Mouse (Mus musculus) kidney, postnatal 0 days (tissue): ENCODE measurements around the gene Tiam1. TPM values are rescaled to one million over a fixed set of nuclear protein-coding genes. Genes with fewer than 3 reads are reported as not detected.
A peak's percentile ranks its signal among the peaks of the same experiment; 100 is the strongest.

Source experiments
- ATAC-seq: fragments of 200-750 bp; cut with Nextera tagmentation; replicated peaks from 2 replicates; pipeline ENCODE4 v1.8.0; 2017; ENCODE audit warnings: low read depth, moderate number of reproducible peaks, moderate TSS enrichment, moderate library complexity; ENCODE audit not compliant: low FRiP score
- DNase-seq: peaks from one replicate; pipeline ENCODE4 v3.0.0-alpha.2; 2016; ENCODE audit warnings: low spot score
- H3K27ac ChIP-seq: fragments of 300-500 bp; sonication (generic); 2 replicates; pipeline ENCODE4 v1.5.1; 2014; ENCODE audit warnings: mild to moderate bottlenecking
- H3K27me3 ChIP-seq: fragments of 300-500 bp; sonication (generic); 2 replicates; pipeline ENCODE4 v1.6.1; 2014; ENCODE audit warnings: low read length, mixed read lengths; ENCODE audit not compliant: insufficient read depth
- H3K36me3 ChIP-seq: fragments of 300-500 bp; sonication (generic); 2 replicates; pipeline ENCODE4 v1.6.1; 2014; ENCODE audit warnings: low read length, mixed read lengths; ENCODE audit not compliant: insufficient read depth
- H3K4me1 ChIP-seq: fragments of 300-500 bp; sonication (generic); replicated peaks from 2 replicates; pipeline ENCODE4 v1.6.1; 2014; ENCODE audit warnings: antibody characterized with exemption, low read length, mixed read lengths; ENCODE audit not compliant: insufficient read depth
- H3K4me2 ChIP-seq: fragments of 300-500 bp; sonication (generic); 2 replicates; pipeline ENCODE4 v1.6.1; 2014; ENCODE audit warnings: mild to moderate bottlenecking, low read length, moderate library complexity, mixed read lengths
- H3K4me3 ChIP-seq: fragments of 300-500 bp; sonication (generic); replicated peaks from 2 replicates; pipeline ENCODE4 v1.5.1; 2014; ENCODE audit warnings: low read depth, low read length
- H3K9ac ChIP-seq: fragments of 300-500 bp; sonication (generic); 2 replicates; pipeline ENCODE4 v1.6.1; 2014; ENCODE audit warnings: low read depth, low read length
- H3K9me3 ChIP-seq: fragments of 300-500 bp; sonication (generic); replicated peaks from 2 replicates; pipeline ENCODE4 v1.6.1; 2016; ENCODE audit warnings: low read length, inconsistent platforms, mixed read lengths
- CTCF ChIP-seq: IDR thresholded peaks from 2 replicates; pipeline ENCODE4 v1.5.1; 2016; ENCODE audit warnings: antibody characterized with exemption, low read depth, mild to moderate bottlenecking, moderate library complexity
- WGBS: fragments of 180-500 bp; shearing (Covaris S2); extraction: QIAGEN DNeasy Blood & Tissue Kit; methylation state at CpG from one replicate; pipeline ENCODE4 v1.1.7; 2014; 5-methylcytosine and 5-hydroxymethylcytosine counted together
- polyA plus RNA-seq: library from polyadenylated mRNA; unstranded; fragments of >200 nt; fragmentation: Nextera tagmentation; extraction: Ambion mirVana; gene quantifications from 2 replicates; pipeline ENCODE4 v1.2.1, GENCODE M21; 2015

Gene Tiam1
- polyA plus RNA-seq, 1 experiment from 2014 or later: 11.5 TPM

- no peak for ATAC-seq
- 51% methylated on average over 10 of the region's 10 CpGs for WGBS
- Histone ChIP-seq H3K4me1 (no peaks in the 10 kb centered on the region), H3K27ac (no peak overlapping the region), H3K4me2 (no peak overlapping the region), H3K27me3 (no peaks in the 10 kb centered on the region), H3K9ac (no peak overlapping the region), H3K36me3 (no peaks in the 10 kb centered on the region), H3K4me3 (no peak overlapping the region), H3K9me3 (no peaks in the 10 kb centered on the region)
- DNase-seq: peak; percentile 76
- TF ChIP-seq CTCF: peak; percentile 80
Observed at GRCm38 (mm10) chr16:89831172-89831571, 312.4 kb downstream of the Tiam1 start.

- H3K36me3 ChIP-seq: no peaks in the 10 kb centered on the region
- H3K27ac ChIP-seq: peak overlapping the region; percentile 13; the same call in 1 of the 2 replicates
- H3K4me1 ChIP-seq: no peaks in the 10 kb centered on the region
- no peak overlapping the region for H3K9ac ChIP-seq
- TF ChIP-seq CTCF: no peak
- H3K4me3 ChIP-seq: no peak overlapping the region
- H3K4me2 ChIP-seq: no peak overlapping the region
- DNase-seq (peak; percentile 55), ATAC-seq (no peak; the same call in 1 of the 2 replicates)
- WGBS: 71% methylated on average over 15 of the region's 15 CpGs
- H3K27me3 ChIP-seq: no peaks in the 10 kb centered on the region
- no peaks in the 10 kb centered on the region for H3K9me3 ChIP-seq
Observed at GRCm38 (mm10) chr16:89830221-89830648, 313.3 kb downstream of the Tiam1 start.

GRCm38 (mm10) chr16:89827496-89828125 lies 316.0 kb downstream of the Tiam1 start:
- 77% methylated on average over 17 of the region's 17 CpGs for WGBS
- ATAC-seq: no peak
- no peak for DNase-seq
- Histone ChIP-seq H3K27me3 (no peaks in the 10 kb centered on the region), H3K9ac (no peak overlapping the region), H3K36me3 (no peaks in the 10 kb centered on the region), H3K4me2 (no peak overlapping the region), H3K27ac (no peak overlapping the region), H3K4me3 (no peak overlapping the region), H3K4me1 (no peaks in the 10 kb centered on the region), H3K9me3 (no peaks in the 10 kb centered on the region)
- no peak for TF ChIP-seq CTCF

GRCm38 (mm10) chr16:89825875-89826274 lies 317.7 kb downstream of the Tiam1 start:
- H3K4me2 ChIP-seq: no peak overlapping the region
- no peak for ATAC-seq
- 43% methylated on average over 12 of the region's 12 CpGs for WGBS

GRCm38 (mm10) chr16:89822882-89823281 lies 320.7 kb downstream of the Tiam1 start:
- Histone ChIP-seq H3K4me2 (no peak overlapping the region), H3K4me3 (no peak overlapping the region), H3K9ac (no peak overlapping the region), H3K27me3 (no peaks in the 10 kb centered on the region), H3K9me3 (no peaks in the 10 kb centered on the region), H3K4me1 (no peaks in the 10 kb centered on the region), H3K36me3 (no peaks in the 10 kb centered on the region), H3K27ac (no peak overlapping the region)
- no peak for TF ChIP-seq CTCF
- ATAC-seq (no peak), DNase-seq (no peak)
- 85% methylated on average over 6 of the region's 6 CpGs for WGBS

More at GRCm38 (mm10) chr16:89825875-89826274, 317.7 kb downstream of the Tiam1 start:
- Histone ChIP-seq H3K27ac (no peak overlapping the region), H3K36me3 (no peaks in the 10 kb centered on the region), H3K27me3 (no peaks in the 10 kb centered on the region), H3K4me3 (no peak overlapping the region), H3K9me3 (no peaks in the 10 kb centered on the region), H3K9ac (no peak overlapping the region), H3K4me1 (no peaks in the 10 kb centered on the region)
- DNase-seq: no peak
- TF ChIP-seq CTCF: no peak

GRCm38 (mm10) chr16:89818661-89819060 lies 324.9 kb downstream of the Tiam1 start:
- Histone ChIP-seq H3K4me3 (no peak overlapping the region), H3K9me3 (no peaks in the 10 kb centered on the region), H3K4me1 (no peaks in the 10 kb centered on the region), H3K36me3 (no peaks in the 10 kb centered on the region), H3K27ac (no peak overlapping the region), H3K27me3 (no peaks in the 10 kb centered on the region), H3K9ac (no peak overlapping the region), H3K4me2 (no peak overlapping the region; the same call in 1 of the 2 replicates)
- no peak for TF ChIP-seq CTCF
- 32% methylated on average over 4 of the region's 4 CpGs for WGBS
- DNase-seq (no peak), ATAC-seq (no peak)
